Mouse (Mus musculus) CD4-positive naive resting alpha-beta T cell, adult 76 days (primary cell): ENCODE data around the gene Gatad2b. TPM values are rescaled to one million over a fixed set of nuclear protein-coding genes. Genes with fewer than 3 reads are reported as not detected.

Experiments used
- total RNA-seq: library from RNA; stranded (reverse); gene quantifications from one replicate; pipeline ENCODE4 v1.2.4, GENCODE M21; 2023

Gatad2b gene
- 132 TPM for total RNA-seq

DNA sequence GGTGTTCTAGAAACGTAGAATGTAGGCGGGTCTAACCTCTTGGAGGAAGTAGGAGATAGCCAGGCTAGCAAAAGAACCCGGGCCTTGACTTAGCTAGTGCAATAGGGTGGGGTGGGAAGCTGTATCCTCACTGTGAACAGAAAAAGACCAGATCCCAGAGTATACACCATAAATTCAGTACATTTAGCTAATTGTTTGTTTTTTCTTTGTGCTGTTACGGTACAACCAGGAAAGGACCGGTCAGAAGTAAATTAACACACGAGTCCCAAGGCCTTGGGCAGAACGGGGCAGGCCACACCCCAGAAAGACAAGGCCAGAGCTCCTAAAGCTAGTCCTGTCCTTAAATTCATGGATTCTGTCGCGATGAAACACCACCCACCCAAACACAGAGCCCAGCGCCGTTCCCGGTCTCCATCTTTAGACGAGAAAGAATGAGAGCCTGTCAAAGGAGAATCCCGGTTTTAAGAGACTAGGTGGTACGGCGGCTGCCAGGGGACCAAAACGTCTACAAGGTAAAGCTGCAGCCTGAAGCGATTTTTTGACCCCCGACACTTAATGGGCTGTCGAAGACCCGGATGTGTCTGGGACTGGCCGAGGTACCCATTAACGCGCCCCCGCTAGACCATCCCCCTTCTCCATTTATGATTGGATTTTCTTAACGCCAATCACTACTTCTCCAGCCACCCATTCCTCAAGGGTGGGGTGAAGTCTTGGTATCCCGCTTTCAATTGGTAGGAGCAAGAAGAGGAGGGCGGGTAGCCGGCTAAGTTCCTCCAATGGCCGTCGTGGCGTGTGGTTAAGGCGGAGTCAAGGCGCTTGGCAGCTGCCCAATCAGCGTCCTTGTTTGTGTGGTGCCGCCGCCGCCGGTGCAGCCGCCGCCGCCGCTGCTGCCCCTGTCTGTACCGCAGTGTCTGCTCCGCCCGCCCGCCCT is at the start of gene Gatad2b:
TSS of gene Gatad2b (plus strand) at position 834 of the 931 bp plus-strand sequence.

DNA sequence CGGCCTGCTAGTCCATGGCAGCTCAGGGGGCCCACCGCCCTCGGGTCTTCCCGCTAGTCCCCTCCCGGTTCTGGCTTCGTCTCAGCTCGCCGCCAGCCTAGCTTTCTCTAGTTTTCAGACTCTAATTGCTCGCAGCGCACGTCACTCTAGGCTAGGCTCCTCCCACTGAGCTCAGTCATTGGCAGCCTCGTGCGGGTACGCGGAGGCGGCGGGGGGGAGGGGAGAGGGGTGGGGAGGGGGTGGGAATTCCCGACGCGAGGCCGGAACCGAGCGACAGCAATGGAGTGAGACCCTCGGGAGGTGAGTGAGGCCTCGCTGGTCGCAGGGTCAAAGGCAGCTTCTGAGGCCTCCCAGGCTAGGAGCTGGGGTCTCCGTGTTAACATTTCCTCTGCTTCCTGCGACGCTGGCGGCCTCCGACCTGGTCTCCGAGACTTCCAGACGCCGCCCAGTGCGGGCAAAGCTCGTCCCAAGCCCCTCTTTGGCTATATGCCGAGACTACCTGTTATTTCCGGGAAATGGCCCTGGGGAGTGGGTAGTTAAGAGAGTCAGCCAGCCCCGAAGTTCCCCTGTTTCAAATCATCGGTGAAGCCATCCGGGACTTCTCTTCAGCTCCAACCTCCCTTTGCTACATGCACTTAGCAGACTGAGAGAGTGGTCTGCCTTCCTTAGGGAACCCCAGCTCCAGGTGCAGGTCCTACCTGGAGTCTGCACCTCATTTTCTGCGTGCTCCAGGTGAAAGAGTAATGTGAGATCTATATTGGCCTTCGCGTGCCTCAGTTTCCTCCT is 44.8 kb upstream of the Gatad2b start, which contains the start of gene Slc39a1:
TSS of gene Slc39a1 (plus strand) at position 213 of the 786 bp plus-strand sequence.

DNA sequence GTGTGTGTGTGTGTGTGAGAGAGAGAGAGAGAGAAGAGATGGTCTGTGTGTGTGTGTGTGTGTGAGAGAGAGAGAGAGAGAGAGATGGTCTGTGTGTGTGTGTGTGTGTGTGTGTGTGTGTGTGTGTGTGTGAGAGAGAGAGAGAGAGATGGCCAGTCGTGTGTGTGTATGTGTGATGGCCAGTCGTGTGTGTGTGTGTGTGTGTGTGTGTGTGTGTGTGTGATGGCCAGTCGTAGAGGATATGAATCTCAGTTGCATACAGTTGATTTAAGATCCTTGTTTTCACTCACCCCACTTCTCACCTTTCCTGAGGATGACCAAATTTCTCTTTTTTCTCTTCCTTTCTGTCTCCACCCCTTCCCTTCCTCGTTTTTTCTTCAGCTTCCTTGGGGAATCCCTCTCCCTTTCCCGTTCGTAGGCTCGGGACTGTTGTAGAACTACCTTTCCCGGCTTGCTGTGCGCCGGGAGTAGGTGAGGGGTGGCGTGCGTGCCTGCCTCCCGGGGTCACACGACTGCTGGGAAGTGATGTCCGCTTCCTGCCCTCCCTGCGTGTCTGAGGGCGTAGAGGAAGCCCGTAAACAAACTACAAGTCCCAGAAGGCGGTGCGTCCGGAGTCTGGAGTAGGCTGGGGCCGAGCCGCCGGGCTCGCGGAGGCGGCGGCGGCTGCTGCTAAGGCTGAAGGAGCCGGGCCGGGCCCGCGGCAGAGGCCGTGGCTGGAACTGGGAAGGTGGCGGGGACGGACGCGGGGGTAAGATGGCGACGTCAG is 39.1 kb upstream of the Gatad2b start, which contains the start of gene Crtc2:
TSS of gene Crtc2 (plus strand) at position 511 of the 766 bp plus-strand sequence.

DNA sequence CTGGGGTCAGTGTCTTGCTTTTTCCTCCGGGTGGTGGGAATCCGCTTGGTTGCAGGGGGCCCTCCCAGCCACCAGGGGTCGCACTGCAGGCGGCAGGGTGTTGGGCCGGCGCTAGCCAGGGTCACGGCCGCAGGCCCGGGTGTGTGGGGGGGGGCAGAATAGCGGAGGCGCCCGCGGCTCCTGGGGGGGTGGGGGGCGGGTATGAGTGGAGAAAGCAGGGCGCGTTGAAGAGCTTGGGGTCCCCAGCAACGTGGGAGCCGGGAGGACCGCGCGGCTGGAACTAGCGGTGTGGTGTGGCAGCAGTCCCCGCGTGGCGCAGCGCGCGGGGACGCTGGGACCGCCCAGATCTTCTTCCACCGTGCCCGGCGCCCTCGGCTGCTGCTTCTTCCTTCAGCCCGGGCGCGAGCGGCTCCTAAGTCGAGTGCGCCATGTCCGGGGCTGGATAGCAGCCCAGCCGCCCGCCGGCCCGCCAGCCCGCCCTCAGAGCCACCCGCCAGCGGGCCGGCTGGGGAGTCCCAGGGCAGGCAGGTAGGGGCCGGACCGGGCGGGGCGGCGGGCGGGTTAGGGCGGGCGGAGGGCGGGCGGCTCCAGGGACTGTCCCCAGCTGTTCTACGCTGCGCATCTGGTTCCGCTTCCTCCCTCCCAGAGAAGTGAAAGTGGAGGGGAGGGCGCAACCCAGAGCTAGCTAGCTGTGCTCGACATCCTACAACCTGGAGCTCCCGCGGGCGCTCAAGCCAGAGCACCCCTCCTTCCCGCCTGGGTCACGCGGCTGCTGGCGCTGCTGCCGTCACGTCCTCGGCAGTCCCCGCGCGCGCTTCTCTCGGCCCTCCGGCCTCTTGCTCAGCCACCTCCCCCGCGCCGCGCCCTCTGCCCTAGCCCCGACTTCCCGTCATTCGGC is 27.7 kb upstream of the Gatad2b start, which contains the start of gene Dennd4b:
TSS of gene Dennd4b (plus strand) at position 152 of the 898 bp plus-strand sequence.

DNA sequence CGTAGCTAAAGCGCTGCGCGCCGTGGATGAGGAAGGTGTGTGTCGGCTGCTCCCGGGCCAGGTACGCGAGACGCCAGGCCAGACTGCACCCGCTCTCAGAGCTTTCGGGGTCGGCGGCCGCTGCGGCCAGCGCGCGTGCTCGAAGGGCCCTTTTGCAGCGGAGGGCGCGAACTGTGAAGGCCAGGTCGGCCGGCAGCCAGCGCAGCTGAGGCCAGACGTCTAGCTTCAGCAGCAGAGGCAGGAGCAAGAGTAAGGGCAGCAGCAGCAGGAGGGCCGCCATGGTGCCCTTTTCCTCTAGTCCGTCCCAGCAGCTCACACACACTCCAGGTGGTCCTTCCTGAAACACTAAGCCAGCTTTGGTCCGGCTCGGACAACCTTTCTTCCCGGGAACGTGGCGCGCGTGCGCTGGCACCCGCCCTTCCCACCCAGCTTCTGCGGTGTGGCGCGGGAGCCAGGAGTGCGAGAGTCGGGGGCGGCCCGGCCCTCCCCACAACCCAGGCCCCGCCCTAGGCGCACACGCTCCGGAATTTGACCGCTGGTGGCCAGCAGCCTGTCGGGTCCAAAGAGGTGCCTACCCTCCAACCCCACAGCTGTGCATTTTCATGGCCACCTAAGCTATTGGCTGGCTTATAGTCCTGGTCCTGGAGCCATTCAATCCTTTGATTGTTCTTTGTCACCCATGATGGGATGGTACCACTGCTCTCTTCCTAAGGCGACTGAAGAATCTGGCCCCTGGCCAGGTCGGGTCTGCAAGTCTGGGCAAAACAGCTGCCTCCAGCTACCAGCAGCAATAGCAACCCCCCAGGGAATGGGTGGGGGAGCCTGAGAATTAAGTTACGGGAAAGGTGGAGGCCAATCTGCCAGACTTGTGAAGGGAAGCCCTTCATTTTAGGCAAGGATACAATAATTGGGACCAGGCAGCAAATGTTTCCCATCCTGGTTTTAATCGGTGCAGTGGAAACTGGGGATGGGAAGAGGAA is 96.8 kb downstream of the Gatad2b start, which contains the start of gene Slc27a3:
TSS of gene Slc27a3 (minus strand) at position 428 of the 980 bp plus-strand sequence.

Other genes with a start within 250 kb of the Gatad2b start
- gene 4933434E20Rik, start 241.5 kb upstream of the Gatad2b start, total RNA-seq = 97.0 TPM
- gene Ubap2l, start 240.6 kb upstream of the Gatad2b start, total RNA-seq = 249 TPM
- gene Tpm3, start 220.5 kb upstream of the Gatad2b start, total RNA-seq = 596 TPM
- 1.2 TPM for gene Nup210l, start 189.0 kb upstream of the Gatad2b start, total RNA-seq
- 11,775 TPM for gene Rps27, start 79.5 kb upstream of the Gatad2b start, total RNA-seq
- not detected for gene Rab13, start 79.5 kb upstream of the Gatad2b start, total RNA-seq
- 74.5 TPM for gene Jtb, start 61.6 kb upstream of the Gatad2b start, total RNA-seq
- not detected for gene Creb3l4, start 49.7 kb upstream of the Gatad2b start, total RNA-seq
- 17.1 TPM for gene Slc39a1, start 45.0 kb upstream of the Gatad2b start, total RNA-seq
- gene Crtc2, start 39.0 kb upstream of the Gatad2b start, total RNA-seq = 99.0 TPM
- gene Dennd4b, start 28.0 kb upstream of the Gatad2b start, total RNA-seq = 62.5 TPM
- gene Slc27a3, start 96.8 kb downstream of the Gatad2b start, total RNA-seq = 1.3 TPM
- gene Ints3, start 140.4 kb downstream of the Gatad2b start, total RNA-seq = 42.6 TPM
- not detected for gene Npr1, start 172.7 kb downstream of the Gatad2b start, total RNA-seq
- gene Ilf2, start 182.9 kb downstream of the Gatad2b start, total RNA-seq = 87.3 TPM
- gene Snapin, start 197.9 kb downstream of the Gatad2b start, total RNA-seq = 40.6 TPM
- gene Chtop, start 216.3 kb downstream of the Gatad2b start, total RNA-seq = 190 TPM
- gene S100a1, start 221.2 kb downstream of the Gatad2b start, total RNA-seq = not detected
- gene S100a13, start 221.3 kb downstream of the Gatad2b start, total RNA-seq = 22.1 TPM
- gene S100a14, start 233.7 kb downstream of the Gatad2b start, total RNA-seq = 0.79 TPM
- not detected for gene S100a16, start 244.1 kb downstream of the Gatad2b start, total RNA-seq